Mouse (Mus musculus): ENCODE results near the gene Nelfe. TPM values are rescaled to one million over a fixed set of nuclear protein-coding genes. Genes with fewer than 3 reads are reported as not detected.
A peak's percentile ranks its signal among the peaks of the same experiment; 100 is the strongest.
"Not testable (repeated sequence)": the region's sequence is repeated elsewhere in the genome, so short reads cannot be mapped to it uniquely, and the experiment has no call there.

The Nelfe gene
- total and polyA plus RNA-seq, 3 experiments, result 38.7 to 159 (median 60.0) TPM

DNA sequence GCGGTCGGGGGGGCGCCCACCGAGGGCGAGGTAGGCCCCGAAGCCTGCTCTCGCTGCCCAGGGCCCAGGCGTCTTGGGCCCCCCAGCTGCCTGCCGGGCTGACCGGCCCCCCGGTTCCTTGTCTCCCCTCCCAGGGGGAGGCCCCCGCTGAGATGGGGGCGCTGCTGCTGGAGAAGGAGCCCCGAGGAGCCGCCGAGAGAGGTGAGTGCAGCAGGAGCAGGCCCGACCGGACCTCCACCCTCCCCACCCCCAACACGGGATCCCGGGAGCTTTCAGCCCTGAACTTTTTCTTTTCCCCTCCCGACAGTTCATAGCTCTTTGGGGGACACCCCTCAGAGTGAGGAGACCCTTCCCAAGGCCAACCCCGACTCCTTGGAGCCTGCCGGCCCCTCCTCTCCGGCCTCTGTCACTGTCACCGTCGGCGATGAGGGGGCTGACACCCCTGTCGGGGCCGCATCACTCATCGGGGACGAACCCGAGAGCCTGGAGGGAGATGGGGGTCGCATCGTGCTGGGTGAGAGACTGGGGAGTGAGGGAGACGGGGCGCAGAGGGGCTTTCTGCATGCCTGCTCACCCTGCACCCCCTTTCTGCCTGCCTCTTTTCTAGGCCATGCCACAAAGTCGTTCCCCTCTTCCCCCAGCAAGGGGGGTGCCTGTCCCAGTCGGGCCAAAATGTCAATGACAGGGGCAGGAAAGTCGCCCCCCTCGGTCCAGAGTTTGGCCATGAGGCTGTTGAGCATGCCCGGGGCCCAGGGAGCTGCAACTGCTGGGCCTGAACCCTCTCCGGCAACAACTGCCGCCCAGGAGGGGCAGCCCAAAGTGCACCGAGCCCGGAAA is 49.1 kb downstream of the Nelfe start:
- Histone ChIP-seq H3K79me2 (replicated peaks; ENCODE audit: control insufficient read depth, extremely low read depth, insufficient read depth, poor library complexity, severe bottlenecking) (peaks cover 17% of the 10 kb centered on the region), H3K4me3 (replicated peaks in 1 of 3; ENCODE audit: low read depth in 2 of 3, low read length in 2 of 3, poor library complexity in 1 of 3) (peak overlapping the region; percentile 91 to 93 (median 92)), H3K27ac (ENCODE audit: insufficient read depth, low read depth) (peak overlapping the region; percentile 89), H3K4me1 (ENCODE audit: control insufficient read depth in 1 of 2, insufficient read depth in 2 of 2) (peaks cover 7 to 26% of the 10 kb centered on the region in 2 experiments), H3K9me3 (replicated peaks; ENCODE audit: low read length) (peaks cover 5% of the 10 kb centered on the region), H3K27me3 (replicated peaks) (no peaks in the 10 kb centered on the region), H3K36me3 (replicated peaks in 1 of 2; ENCODE audit: control insufficient read depth in 1 of 2, insufficient read depth in 1 of 2, low read length in 1 of 2) (peaks cover 18 to 43% of the 10 kb centered on the region in 2 experiments), H3K9ac (ENCODE audit: insufficient read depth, low read depth) (peak overlapping the region; percentile 94), H3K4me2 (ENCODE audit: insufficient read depth, low read depth, poor library complexity, severe bottlenecking) (peak overlapping the region; percentile 63; the same call in 1 of the 2 replicates)
- TF ChIP-seq USF2 (conservative IDR thresholded peaks at IDR 0.05; ENCODE audit: low read depth, low read length) (no peak), POLR2A (IDR thresholded peaks at IDR 0.05; ENCODE audit: low read depth, low read length) (peak; percentile 44), NRF1 (IDR thresholded peaks at IDR 0.05; ENCODE audit: low read depth, low read length) (peak; percentile 63; the same call in 1 of the 2 replicates), RCOR1 (conservative IDR thresholded peaks at IDR 0.05; ENCODE audit: low read depth, low read length) (no peak), TCF12 (IDR thresholded peaks at IDR 0.05; ENCODE audit: low read depth, low read length) (0 out of 2 replicates have a peak, but pooled peaks have one; percentile 9), CHD2 (IDR thresholded peaks at IDR 0.05; ENCODE audit: low read length) (peak; percentile 15; the same call in 1 of the 2 replicates), USF1 (IDR thresholded peaks at IDR 0.05; ENCODE audit: low read depth, low read length) (no peak), UBTF (IDR thresholded peaks at IDR 0.05; ENCODE audit: low read depth, low read length) (peak; percentile 78; the same call in 1 of the 2 replicates), MXI1 (IDR thresholded peaks at IDR 0.05; ENCODE audit: low read depth, low read length) (peak; percentile 20; the same call in 1 of the 2 replicates)
- in situ Hi-C loops (cut with MboI; ENCODE audit: low pct_ligation_motif_present, low pct_unique_long_range_greater_than_20kb, low sequenced_read_pairs), result no loop called here
- no peak for DNase-seq (ENCODE audit: extremely low read depth)
- dilution Hi-C loops (cut with MboI; ENCODE audit: extremely low pct_ligation_motif_present, extremely low pct_unique_long_range_greater_than_20kb, low sequenced_read_pairs), result no loop called here

DNA sequence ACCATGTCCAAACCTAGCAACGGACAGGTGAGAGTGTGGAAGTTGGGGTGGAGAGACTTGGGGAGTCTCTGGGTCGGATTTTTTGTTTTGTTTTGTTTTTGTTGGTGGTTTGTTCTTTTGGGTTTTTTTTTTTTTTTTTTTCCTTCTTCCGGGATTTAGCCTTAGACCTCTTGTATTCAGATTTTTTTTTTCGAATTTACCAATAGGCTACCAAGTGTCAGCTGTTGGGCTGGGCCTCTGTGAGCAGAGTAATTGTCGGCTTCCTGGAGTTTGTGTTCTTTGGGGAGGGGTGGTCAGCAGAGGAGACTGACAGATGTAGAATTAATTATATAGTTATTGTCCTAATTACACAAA is 49.7 kb downstream of the Nelfe start:
- Histone ChIP-seq H3K9me3 (replicated peaks; ENCODE audit: low read length) (peaks cover 5% of the 10 kb centered on the region), H3K36me3 (replicated peaks in 1 of 2; ENCODE audit: control insufficient read depth in 1 of 2, insufficient read depth in 1 of 2, low read length in 1 of 2) (peaks cover 24 to 49% of the 10 kb centered on the region in 2 experiments), H3K4me2 (ENCODE audit: insufficient read depth, low read depth, poor library complexity, severe bottlenecking) (peak overlapping the region; percentile 63), H3K27ac (ENCODE audit: insufficient read depth, low read depth) (peak overlapping the region; percentile 89), H3K4me1 (ENCODE audit: control insufficient read depth in 1 of 2, insufficient read depth in 2 of 2) (peaks cover 7 to 25% of the 10 kb centered on the region in 2 experiments), H3K4me3 (replicated peaks in 1 of 3; ENCODE audit: low read depth in 2 of 3, low read length in 2 of 3, poor library complexity in 1 of 3) (peak overlapping the region; percentile 91 to 93 (median 92)), H3K27me3 (replicated peaks) (no peaks in the 10 kb centered on the region), H3K9ac (ENCODE audit: insufficient read depth, low read depth) (peak overlapping the region; percentile 94), H3K79me2 (replicated peaks; ENCODE audit: control insufficient read depth, extremely low read depth, insufficient read depth, poor library complexity, severe bottlenecking) (peaks cover 17% of the 10 kb centered on the region)
- peak; percentile 64 for DNase-seq (ENCODE audit: extremely low read depth)
- TF ChIP-seq ELF1 (IDR thresholded peaks at IDR 0.05; ENCODE audit: low read depth, low read length) (peak; percentile 90), MAZ (IDR thresholded peaks at IDR 0.05; ENCODE audit: low read depth, low read length) (0 out of 2 replicates have a peak, but pooled peaks have one; percentile 22), SIN3A (IDR thresholded peaks at IDR 0.05; ENCODE audit: low read length) (peak; percentile 71; the same call in 1 of the 2 replicates), ZNF384 (IDR thresholded peaks at IDR 0.05; ENCODE audit: low read depth, low read length) (peak; percentile 96), RAD21 (IDR thresholded peaks at IDR 0.05; ENCODE audit: low read depth, low read length) (no peak), ETS1 (conservative IDR thresholded peaks at IDR 0.05; ENCODE audit: low read depth, low read length) (no peak; the same call in 1 of the 2 replicates), TBP (conservative IDR thresholded peaks at IDR 0.05; ENCODE audit: low read depth, low read length) (0 out of 2 replicates have a peak, but pooled peaks have one; percentile 26), MYC (IDR thresholded peaks at IDR 0.05; ENCODE audit: low read depth, low read length) (peak; percentile 46; the same call in 1 of the 2 replicates), BHLHE40 (IDR thresholded peaks at IDR 0.05; ENCODE audit: low read depth, low read length) (no peak), HCFC1 (IDR thresholded peaks at IDR 0.05; ENCODE audit: low read depth, low read length) (peak; percentile 47), POLR2A (IDR thresholded peaks at IDR 0.05; ENCODE audit: low read depth, low read length) (no peak; the same call in 1 of the 2 replicates), ZMIZ1 (IDR thresholded peaks at IDR 0.05; ENCODE audit: low read depth, low read length) (0 out of 2 replicates have a peak, but pooled peaks have one; percentile 5)
- in situ Hi-C loops (cut with MboI; ENCODE audit: low pct_ligation_motif_present, low pct_unique_long_range_greater_than_20kb, low sequenced_read_pairs) (no loop called here), dilution Hi-C loops (cut with MboI; ENCODE audit: extremely low pct_ligation_motif_present, extremely low pct_unique_long_range_greater_than_20kb, low sequenced_read_pairs) (no loop called here)

DNA sequence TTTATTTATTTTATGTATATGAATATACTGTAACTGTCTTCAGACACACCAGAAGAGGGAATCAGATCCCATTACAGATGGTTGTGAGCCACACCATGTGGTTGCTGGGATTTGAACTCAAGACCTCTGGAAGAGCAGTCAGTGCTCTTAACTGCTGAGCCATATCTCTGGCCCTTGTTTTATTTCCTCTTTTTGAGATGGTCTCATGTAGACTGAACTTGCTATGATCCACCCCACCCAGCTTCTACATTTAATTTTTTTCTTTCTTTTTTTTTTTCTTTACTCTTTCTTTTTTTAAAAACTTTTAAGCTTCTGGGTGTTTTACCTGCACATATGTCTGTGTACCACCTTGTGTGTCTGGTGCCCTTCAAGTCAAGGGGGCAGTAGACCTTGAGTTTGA is 50.6 kb downstream of the Nelfe start:
- DNase-seq (ENCODE audit: extremely low read depth); in situ Hi-C loops (cut with MboI; ENCODE audit: low pct_ligation_motif_present, low pct_unique_long_range_greater_than_20kb, low sequenced_read_pairs); dilution Hi-C loops (cut with MboI; ENCODE audit: extremely low pct_ligation_motif_present, extremely low pct_unique_long_range_greater_than_20kb, low sequenced_read_pairs); H3K4me3 ChIP-seq (replicated peaks in 1 of 3; ENCODE audit: low read depth in 2 of 3, low read length in 2 of 3, poor library complexity in 1 of 3); H3K9me3 ChIP-seq (replicated peaks; ENCODE audit: low read length); H3K27me3 ChIP-seq (replicated peaks); H3K27ac ChIP-seq (ENCODE audit: insufficient read depth, low read depth); H3K9ac ChIP-seq (ENCODE audit: insufficient read depth, low read depth): not testable (repeated sequence)
- Histone ChIP-seq H3K4me1 (ENCODE audit: control insufficient read depth in 1 of 2, insufficient read depth in 2 of 2) (peaks cover 0 to 15% of the 10 kb centered on the region in 2 experiments; a peak in 2 of 4 replicates), H3K36me3 (replicated peaks in 1 of 2; ENCODE audit: control insufficient read depth in 1 of 2, insufficient read depth in 1 of 2, low read length in 1 of 2) (peaks cover 30 to 51% of the 10 kb centered on the region in 2 experiments), H3K79me2 (replicated peaks; ENCODE audit: control insufficient read depth, extremely low read depth, insufficient read depth, poor library complexity, severe bottlenecking) (peaks cover 17% of the 10 kb centered on the region), H3K4me2 (ENCODE audit: insufficient read depth, low read depth, poor library complexity, severe bottlenecking) (peak overlapping the region; percentile 63; the same call in 1 of the 2 replicates)

Data from CH12.LX (cell line).